Mouse (Mus musculus) brain, embryonic 14.5 days (tissue): ENCODE data around the gene Ubald2.

Experiments
- CTCF ChIP-seq: fragments of 200-500 bp; IDR thresholded peaks from 2 replicates; pipeline ENCODE4 v1.5.1; 2012; ENCODE audit warnings: inconsistent platforms, mild to moderate bottlenecking, moderate library complexity, borderline replicate concordance; ENCODE audit not compliant: insufficient read depth, insufficient read length; ENCODE audit errors: extremely low read depth
- POLR2A ChIP-seq: fragments of 200-500 bp; IDR thresholded peaks from 2 replicates; pipeline ENCODE4 v1.6.1; 2012; ENCODE audit warnings: mild to moderate bottlenecking, inconsistent platforms, borderline replicate concordance; ENCODE audit not compliant: poor library complexity, insufficient read depth, insufficient read length, severe bottlenecking; ENCODE audit errors: extremely low read depth

DNA sequence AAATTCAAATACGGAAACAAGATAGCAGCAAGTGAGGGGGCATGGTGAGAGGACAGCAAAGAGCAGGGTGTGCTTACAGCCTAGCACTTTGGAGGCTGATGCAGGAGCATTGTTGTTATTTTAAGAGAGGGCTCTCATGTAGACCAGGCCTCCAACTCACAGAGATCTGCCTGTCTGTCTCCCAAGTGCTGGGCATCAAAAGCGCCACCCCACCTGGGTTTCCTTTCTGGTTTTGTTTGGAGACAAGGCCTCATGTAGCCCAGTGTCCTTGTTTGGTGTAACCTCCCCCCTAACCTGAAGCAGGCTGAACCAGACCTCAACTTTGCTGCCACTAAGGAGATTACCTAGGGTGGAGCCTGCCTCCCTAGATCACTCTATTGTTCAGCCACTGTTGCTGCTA is 11.3 kb upstream of the Ubald2 start:
- no peak for TF ChIP-seq CTCF
- TF ChIP-seq POLR2A, result no peak
